Mouse (Mus musculus) left cerebral cortex, adult 9 months (tissue): ENCODE results near the gene Eps15.
"Not testable (repeated sequence)": the region's sequence is repeated elsewhere in the genome, so short reads cannot be mapped to it uniquely, and the experiment has no call there.

Source experiments
- DNase-seq, 2 experiments: peaks; one replicate each; pipeline ENCODE4 v3.0.0; 2022; ENCODE audit warnings: low spot score in 2 of 2

The Eps15 gene

DNA sequence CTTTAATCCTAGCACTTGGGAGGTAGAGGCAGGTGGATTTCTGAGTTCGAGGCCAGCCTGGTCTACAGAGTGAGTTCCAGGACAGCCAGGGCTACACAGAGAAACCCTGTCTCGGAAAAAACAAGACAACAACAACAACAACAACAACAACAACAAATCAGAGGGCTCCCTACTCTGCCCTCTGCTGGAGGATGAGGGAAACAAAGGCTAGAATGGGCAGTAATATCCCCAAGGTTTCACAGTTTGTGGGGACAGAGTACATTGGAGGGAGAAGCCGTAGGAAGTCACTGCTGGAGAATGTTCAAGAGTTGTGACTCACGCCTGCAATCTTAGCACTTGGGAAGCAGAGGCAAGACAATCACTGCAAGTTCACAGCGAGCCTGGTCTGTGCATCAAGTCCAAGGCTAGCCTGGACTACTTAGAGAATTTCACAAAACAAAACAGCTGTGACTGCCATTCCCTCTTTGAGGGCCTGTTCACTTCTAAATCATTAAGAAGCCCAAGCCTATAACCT lies 121.2 kb downstream of the Eps15 start:
- no peak for DNase-seq

DNA sequence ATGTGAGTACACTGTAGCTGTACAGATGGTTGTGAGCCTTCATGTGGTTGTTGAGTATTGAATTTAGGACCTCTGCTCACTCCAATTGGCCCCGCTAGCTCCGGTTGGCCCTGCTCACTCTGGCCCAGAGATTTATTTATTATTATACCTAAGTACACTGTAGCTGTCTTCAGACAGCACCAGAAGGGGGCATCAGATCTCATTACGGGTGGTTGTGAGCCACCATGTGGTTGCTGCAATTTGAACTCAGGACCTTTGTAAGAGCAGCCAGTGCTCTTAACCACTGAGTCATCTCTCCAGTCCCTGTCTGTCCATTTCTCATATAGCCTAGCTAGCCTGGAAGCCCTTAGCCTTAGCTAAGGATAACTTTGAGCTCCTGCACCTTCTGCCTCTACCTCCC lies 124.8 kb downstream of the Eps15 start:
- DNase-seq, result not testable (repeated sequence)

DNA sequence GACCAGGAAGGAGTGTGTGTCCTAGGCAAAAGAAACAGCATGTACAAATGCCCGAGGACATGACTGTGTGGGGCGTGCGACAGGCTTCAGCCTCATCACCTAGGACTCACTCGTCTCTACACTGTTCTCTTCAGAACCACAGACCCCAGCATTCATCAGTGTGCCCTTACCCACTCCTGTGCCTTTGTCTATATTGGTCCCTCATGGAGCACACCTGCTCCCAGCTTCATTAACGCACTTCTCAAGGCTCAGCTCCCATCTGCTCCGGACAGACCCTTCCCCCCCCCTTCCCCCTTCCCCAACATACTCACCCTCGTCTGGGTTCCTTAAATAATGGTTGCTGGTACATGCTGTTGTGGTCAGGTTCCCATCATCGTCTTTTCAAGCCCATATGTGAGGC lies 125.3 kb downstream of the Eps15 start:
- no peak for DNase-seq

GRCm38 (mm10) chr4:109406054-109406485 lies 126.0 kb downstream of the Eps15 start:
- DNase-seq, result peak in 1 of 2 experiments; percentile 52

DNA sequence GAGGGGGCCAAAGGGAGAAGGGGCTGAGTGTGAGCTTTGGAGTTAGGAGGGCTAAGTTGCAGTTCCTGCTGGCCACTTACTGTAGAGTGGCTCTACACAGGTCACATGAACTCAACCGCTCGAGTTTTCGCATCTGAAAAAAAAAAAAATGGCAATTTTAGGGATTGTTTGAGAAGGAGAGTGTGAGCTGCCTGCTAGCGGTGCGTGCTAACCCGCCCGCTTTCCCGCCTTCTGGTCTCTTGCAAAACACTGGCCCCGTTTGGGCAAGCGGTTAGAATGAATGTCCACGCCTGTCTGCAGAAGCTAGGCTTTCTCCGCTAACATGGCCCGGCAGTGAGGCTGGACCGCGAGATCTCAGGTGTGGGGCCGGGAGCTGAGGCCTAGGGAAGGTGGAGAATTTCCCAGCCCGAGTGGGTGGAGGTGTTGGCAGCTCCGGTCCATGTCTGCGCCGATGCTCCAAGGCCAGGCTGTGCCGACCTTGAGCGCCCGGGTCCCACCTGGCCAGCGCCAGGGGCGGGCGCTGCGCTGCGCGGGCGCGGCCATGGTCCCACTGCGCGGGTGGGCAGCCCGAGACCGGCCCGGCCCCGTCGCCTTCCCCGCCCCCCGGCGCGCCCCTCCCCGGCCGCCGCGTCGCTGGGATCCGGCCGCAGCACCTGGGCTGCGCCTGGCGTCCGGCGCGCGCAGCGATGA lies 126.6 kb downstream of the Eps15 start, which contains the start of gene Ttc39a:
Gene Ttc39a, plus strand, starts transcription at position 138 of the 690 bp plus-strand sequence.
- DNase-seq, result no peak

- DNase-seq, result no peak
Measured at GRCm38 (mm10) chr4:109407176-109407520, 127.1 kb downstream of the Eps15 start.

- no peak for DNase-seq
Measured at GRCm38 (mm10) chr4:109407701-109408485, 127.8 kb downstream of the Eps15 start.

- DNase-seq, result no peak
Measured at GRCm38 (mm10) chr4:109410681-109411376, 130.8 kb downstream of the Eps15 start.

- DNase-seq, result no peak
Measured at GRCm38 (mm10) chr4:109411377-109411967, 131.4 kb downstream of the Eps15 start.

DNA sequence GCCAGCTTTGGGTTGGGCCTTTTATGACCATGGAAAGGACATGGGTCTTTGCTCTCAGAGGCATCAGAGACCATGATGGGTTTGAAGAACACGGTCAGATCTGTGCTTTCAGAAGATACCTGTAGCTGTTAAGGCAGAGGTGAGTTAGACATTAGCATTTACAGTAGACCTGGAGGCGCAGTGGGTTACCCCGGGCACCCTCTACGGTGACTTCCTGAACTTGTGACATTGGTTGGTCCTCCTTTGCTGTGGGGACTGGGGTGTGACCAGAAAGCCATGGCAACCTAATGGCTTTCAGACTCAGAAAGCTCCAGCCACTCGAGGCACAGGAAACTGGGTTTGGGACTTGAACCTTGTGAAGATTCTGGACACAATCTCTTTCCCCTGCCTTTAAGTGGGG lies 132.2 kb downstream of the Eps15 start:
- DNase-seq, result no peak

DNA sequence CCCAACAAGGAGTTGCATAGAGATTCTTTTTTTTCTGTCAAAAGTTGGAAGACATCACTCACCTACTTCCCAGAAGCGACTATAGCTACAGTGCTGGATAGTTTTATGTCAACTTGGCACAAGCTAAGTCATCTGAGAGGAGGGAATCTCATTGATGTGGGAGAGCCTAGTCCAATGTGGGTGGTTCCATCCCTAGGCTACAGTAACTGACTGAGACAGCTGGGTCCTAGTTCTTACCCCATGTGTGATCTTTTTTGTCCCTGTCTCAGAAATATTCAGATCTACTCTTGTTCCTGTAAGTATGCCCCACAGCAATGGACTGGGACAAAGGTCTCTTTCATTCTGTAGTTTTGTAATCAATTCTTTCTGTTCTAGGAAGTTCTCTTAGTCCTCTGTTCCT lies 137.9 kb downstream of the Eps15 start:
- DNase-seq, result no peak

DNA sequence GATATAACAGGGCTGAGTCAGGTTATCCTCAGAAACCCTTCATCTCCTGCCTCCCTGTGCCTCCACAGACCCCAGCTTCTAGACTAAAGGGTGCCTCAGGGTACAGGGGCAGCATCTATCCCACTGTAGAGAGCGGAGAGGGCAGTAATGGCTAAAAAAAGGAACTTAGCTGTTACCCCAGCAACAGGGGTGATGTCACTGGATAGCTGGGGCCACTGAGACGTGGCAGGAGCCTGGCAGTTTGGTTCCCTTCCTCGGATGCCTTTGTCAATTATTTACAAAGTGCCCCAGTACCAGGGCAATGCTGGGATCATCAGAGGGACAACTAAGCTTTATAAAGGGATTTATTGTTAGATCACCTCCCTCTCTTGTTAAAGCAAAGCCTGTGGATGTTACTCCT lies 138.9 kb downstream of the Eps15 start:
- no peak for DNase-seq

DNA sequence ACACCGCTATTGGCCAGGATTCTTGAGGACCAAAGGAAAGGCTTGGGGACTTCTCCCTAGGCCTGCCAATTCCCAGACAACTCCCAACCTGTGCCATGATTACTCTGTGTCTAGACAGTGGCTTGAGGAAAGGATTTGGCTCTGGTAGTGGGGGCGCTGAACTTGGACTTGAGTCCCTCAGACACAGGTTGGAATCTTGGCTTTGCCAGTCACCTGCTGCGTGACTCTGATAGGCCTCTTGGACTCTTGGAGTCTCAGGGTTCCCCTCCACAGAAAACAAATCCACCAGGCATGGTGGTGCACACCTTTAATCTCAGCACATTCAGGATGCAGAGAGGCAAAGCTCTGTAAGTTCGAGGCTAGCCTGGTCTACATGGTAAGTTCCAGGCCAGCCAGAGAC lies 139.5 kb downstream of the Eps15 start:
- DNase-seq, result no peak

DNA sequence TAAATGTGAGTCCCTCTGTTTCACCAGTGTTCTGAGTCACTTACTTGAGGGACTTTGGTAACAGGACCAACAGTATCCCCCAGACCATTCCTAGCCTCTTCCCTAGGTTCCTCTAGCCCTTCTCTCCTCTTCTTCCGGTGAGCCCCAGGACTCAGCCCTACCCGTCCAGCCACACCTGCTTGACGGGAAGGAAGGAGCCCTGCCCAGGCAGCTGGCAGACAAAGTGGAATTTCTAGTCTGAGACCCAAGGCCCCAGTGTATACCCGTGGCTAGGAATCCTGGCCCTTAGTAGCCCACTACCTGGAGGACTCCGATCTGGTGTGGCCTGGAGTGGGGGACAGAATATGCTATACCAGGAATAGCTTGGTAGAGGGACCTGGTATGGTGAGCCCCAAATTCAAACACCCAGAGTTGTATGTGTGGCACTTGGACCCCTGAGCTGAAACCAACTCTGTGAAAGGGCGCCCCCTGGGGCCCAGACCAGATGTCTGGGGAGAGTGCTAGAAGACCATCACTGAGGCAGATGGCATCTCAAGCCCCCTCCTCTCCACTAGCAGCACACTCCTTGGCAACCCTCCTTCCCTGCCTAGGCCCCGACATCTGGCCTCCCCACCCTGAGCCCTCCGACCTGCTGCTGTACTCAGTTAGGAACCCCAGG lies 140.2 kb downstream of the Eps15 start:
- DNase-seq, result no peak

- DNase-seq, result no peak
Measured at GRCm38 (mm10) chr4:109421608-109422007, 141.5 kb downstream of the Eps15 start.

DNA sequence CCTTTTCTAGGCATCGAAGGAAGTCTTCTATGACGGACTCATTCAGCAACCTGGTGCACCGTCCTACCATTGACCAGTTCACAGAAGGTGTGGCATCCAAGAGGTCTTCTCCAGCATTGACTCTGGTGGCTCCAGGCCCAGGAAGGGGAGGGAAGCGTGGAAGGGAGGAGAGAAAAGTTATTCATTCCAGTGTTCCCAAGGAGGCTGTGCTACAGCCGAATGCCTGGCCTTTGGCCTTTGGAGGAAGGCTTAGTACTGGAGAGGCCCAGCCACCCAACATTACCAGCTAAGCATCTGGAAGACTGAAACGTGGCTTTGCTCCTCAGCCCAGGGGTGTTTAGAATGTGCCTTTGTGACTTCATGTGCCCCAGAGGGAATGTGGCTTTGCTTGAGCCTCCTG lies 142.4 kb downstream of the Eps15 start:
- DNase-seq, result no peak

GRCm38 (mm10) chr4:109423438-109423837 lies 143.4 kb downstream of the Eps15 start:
- DNase-seq, result no peak

DNA sequence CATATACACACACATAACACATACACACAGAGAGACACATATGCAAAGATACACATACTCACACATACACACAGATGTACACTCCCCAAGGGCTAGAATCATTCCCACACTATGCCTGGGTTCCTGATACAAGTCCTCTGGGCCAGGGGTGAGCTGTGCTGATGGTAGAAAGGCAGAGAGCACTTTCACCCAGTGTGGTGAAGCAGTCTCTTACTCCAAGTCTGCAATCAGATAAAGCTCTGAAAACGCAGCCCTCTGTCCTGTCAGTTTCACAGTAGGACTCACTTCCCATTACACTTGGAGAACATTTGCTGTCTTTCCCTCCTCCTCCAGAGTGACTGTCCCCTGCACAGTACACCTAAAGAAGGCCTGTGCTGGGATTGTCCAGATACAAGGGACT lies 147.0 kb downstream of the Eps15 start:
- DNase-seq, result no peak

DNA sequence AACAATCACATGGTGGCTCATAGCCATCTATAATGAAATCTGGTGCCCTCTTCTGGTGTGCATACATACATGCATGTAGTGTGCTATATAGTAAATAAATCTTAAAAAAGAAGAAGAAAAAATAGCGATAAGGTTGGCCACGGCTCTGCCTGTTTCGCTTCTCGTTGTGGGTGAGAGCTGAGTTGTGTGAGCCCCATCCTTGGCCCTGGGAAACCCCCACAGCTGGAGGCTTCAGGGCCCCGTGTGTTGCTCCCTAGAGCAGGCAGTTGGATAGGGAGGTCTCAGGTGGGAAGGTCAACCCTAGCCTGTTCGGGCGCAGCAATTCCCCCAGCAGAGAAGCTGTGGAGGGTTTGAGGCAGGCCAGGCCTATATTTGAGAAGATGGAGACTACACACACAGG lies 150.2 kb downstream of the Eps15 start:
- no peak for DNase-seq

GRCm38 (mm10) chr4:109430854-109431253 lies 150.8 kb downstream of the Eps15 start:
- DNase-seq, result peak in 1 of 2 experiments; percentile 54

DNA sequence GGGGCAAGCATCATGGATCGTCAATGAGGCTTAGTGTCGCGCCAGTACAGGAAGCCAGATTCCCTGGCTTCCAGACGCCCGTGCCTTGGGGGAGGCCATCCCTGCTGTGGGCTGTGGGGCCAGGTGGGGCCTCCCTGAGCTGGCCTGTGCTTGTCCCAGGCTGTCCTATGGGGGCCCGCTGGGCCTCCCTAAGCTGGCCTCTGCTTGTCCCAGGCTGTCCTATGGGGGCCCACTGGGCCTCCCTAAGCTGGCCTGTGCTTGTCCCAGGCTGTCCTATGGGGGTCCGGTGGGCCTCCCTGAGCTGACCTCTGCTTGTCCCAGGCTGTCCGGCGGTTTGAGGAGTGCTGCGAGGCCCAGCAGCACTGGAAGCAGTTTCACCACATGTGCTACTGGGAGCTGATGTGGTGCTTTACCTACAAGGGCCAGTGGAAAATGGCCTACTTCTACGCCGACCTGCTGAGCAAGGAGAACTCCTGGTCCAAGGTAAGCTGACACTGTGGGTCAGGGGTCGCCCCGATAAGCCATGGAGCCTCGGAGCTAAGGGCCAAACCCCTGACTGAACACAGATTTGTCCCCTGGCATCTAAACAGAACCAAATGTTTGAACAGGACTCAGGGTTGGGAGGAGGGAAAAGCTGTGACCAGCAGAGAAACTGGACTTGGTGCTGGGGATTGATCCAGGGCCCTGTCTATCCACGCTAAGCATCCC lies 152.8 kb downstream of the Eps15 start:
- DNase-seq, result no peak
